Mouse (Mus musculus) kidney, adult 11 months (tissue): ENCODE data around the gene Pno1.
A peak's percentile ranks its signal among the peaks of the same experiment; 100 is the strongest.

Experiments used
- DNase-seq: peaks from one replicate; pipeline ENCODE4 v3.0.0; 2022

Gene Pno1

DNA sequence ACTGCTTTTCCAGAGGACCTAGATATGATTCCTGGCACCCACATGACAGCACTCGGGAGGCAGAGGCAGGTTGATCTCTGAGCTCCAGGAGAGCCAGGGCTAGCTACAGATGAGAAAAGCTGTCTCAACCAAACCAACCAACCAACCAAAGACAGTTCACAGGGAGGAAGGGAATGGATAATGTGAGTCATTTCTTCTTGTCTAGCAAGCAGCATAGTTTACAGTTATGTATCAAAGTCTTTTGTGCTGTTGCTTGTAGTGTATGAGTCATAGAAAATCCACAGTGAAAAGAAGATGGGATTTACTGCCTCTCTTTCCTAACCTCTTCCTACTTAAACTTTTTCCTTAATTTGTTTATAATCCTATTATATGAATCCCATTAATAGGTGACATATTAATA lies 34.7 kb downstream of the Pno1 start:
- DNase-seq = no peak

DNA sequence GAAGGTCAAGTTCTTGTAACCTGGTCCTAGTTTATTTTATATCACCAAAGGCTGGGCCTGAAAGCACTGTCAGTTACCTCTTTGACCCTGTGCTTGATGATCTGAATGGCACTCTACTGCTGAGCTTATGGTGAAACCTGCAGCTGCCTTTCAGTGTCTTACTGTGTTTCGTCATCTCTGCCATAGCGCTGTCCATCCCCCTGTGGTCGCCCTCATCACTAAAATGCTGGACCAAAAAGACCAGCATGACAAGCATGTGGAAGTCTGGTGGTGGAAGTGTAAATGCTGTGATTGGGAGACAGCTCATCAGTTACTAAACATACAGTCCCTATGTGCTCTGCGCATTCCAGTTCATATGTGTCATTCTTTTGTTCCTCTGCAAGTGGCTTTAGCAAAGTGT lies 39.1 kb downstream of the Pno1 start:
- DNase-seq = no peak

DNA sequence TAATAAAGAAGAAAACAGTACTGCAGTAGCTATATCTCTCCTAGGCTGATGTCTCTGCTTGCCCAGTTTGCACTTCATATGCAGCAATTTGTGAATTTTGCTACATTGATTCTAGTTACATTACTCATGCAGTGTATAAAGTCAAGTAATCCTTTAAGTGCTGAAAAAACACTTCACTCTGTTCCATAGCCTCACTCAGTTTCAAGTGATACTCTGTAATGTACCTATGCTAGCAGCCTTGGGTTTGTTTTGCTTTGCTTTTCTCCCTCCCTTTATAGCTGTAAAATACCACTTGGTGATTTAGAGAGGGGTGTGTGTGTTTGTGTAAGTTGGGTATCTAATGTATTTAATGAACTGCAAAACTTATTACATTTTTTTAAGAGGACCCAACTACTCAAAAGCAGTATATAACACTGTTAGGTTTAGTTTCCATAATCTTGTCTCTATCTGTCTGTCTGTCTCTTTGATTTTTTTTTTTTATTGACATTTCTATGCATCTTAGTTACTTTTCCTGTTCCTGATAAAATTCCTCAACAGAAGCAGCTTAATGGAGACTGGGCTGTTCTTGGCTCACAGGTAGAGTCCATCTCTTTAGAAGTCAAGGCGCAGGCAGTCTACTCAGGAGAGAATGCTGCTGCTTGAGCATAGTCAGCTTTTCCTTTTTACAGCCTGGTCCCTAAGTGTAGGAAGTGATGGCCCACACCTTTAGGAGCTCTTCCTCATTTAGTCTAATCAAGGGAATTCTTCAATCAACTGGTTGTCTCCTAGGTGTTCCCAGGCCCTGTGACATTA lies 40.2 kb downstream of the Pno1 start:
- no peak for DNase-seq

DNA sequence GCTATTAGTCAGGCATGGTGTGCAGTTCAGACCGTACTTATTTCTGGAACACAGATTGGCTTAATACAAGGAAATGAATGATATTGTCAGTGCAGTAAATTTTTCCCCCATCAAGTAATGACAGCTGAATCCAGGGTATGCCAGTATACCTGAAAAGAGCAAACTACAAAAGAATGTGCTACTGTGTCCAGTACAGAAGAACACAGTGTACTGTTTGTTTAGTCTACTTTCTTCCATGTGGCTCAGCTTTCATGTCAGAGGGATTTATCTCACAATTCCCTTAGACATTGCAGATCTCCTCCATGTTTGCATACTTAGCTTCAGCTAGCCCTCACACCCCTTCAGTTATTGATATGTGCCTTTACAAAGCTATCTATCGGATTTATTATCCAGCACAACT lies 42.1 kb downstream of the Pno1 start:
- no peak for DNase-seq

DNA sequence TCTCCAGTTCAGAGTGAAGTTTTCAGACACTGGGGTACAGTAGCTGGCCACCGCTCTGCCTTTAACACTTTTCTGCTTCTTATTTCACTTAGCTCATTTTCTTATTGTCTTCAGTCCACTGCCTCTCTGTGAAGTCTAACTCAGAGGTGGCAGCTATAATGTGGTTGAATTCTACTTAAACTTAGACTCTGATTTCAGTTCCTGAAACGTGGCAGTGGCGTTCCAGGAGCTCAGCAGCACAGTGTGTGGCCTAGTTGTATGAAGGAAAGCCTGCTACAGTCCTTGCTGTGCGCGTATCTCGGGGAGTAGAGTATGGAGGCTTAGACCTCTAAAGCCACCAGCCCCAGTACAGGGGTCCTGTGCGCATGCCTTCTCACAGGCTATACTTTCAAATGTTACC lies 44.7 kb downstream of the Pno1 start:
- no peak for DNase-seq

DNA sequence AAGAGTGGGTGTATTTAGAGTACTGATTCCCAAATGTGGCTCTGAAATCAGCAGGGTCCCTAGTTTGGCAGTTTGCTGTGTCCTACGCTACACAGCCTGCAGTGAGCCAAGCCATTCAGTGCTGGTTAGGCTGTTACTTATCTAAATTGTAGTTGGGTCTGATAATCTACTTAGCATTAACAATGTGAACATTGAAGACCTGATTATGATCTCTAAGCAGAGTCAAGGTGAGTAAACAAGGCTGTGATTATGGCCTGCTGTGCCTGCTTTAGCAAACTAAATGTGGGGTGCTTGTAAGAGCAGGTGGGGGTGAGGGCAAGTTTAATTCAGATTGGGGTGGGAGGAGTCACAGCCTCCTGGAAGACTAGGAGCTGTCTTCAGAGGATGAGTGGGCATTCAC lies 47.4 kb downstream of the Pno1 start:
- no peak for DNase-seq

DNA sequence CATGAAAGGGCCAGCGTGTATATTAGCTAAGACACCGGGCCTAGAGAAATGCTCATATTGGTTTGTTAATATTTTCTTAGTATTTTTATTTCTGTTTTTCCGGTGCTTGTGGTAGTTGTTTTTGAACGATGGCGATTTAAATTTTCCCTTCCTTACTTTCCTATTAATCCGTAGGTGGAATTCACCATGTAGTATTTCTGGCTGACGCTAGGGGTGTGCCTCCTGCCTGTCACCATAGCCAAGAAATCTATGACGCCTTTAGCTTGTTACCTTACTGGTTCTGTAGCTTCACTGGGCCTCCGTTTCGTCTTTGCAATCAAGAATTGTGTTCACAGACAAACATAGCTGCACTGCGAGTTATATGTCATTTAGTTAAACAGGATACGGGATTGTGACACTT lies 51.1 kb downstream of the Pno1 start:
- DNase-seq = peak; percentile 66

DNA sequence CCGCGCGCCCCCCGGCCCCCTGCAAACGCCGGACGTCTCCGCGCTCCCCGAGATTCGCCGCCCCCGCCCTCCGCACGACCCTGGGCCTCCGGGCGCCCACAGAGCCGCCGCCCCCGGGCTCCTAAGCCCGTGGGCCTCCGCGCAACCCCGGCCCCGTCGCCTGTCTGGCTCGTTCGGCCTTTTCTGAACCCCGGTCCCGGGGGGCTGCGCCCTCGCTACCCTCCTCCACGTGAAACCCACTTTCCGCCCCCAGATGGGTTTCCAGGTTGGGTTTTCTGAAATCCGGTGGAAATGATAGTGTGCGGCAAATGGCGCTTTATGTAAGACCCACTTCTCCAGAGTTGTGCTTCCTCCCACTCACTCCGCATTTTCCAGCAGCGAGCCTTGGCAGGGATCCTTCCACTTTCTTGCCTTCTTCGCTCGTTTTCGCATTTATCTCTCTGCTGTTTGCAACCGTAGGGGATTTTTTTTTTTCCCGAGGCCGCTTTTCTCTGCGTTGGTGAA lies 51.6 kb downstream of the Pno1 start:
- peak; percentile 35 for DNase-seq

DNA sequence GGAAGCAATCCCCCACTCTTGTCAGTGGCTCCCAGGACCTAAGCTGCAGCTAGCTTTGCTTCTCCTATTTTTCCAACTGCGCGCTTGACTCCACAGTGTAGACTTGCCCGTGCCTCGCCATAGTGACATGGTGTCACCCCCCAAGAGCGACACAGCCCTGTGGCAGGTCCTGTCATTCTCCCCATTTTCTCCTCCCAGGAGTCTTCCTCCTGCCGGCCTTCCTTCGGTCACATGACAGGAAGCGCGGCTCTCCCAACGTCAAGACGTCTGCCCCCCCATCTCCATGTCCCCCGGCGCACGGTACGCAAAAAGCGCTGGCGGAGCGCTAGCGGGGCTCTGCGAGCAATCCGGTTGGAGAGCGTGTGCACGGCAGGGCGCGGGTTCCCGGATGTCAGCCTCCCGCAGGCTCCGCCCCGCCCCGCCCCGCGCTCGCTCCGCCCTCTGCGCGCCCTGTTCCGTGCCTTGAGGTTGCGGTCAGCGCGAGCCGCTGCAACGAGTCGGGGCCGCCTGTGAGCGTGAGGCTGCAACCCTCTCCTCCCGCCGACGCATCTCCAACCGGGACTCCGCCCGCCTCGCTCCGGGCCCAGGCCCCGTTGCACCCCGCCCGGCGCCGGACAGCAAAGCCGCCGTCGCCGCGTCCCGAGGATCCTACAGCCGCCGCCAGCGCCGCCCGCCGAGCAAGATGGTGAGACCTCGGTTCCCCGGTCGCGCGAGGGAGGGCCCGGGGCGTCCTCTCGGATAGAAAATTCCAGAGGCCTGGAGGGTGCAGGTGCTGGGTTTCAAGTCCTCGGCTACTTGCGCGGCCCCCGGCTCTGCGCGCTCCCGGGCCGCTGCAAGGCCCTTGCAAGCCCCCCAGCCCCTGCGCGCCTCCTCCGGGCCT lies 52.3 kb downstream of the Pno1 start, which contains the start of gene Ppp3r1:
Gene Ppp3r1 (plus strand): TSS at position 406 of the 880 bp plus-strand sequence.
- peak; percentile 95 for DNase-seq
